Mouse (Mus musculus): ENCODE results near the gene Rnf123.
"Not testable (repeated sequence)": the region's sequence is repeated elsewhere in the genome, so short reads cannot be mapped to it uniquely, and the experiment has no call there.

Rnf123 gene

GRCm38 (mm10) chr9:108046582-108046981 is 36.6 kb downstream of the Rnf123 start:
- no peak for DNase-seq (ENCODE audit: inconsistent age in 2 of 2, low spot score in 1 of 2)

GRCm38 (mm10) chr9:108044751-108045492 is 38.2 kb downstream of the Rnf123 start:
- no peak for DNase-seq (ENCODE audit: inconsistent age in 2 of 2, low spot score in 1 of 2)

- DNase-seq (ENCODE audit: inconsistent age in 2 of 2, low spot score in 1 of 2): no peak
Measured at GRCm38 (mm10) chr9:108035331-108036156, 47.6 kb downstream of the Rnf123 start.

GRCm38 (mm10) chr9:108032126-108032525 is 51.0 kb downstream of the Rnf123 start:
- DNase-seq (ENCODE audit: inconsistent age in 2 of 2, low spot score in 1 of 2): no peak

- no peak for DNase-seq (ENCODE audit: inconsistent age in 2 of 2, low spot score in 1 of 2)
Measured at GRCm38 (mm10) chr9:108027867-108028266, 55.3 kb downstream of the Rnf123 start.

- DNase-seq (ENCODE audit: inconsistent age in 2 of 2, low spot score in 1 of 2): no peak
Measured at GRCm38 (mm10) chr9:108026584-108026983, 56.6 kb downstream of the Rnf123 start.

- no peak for DNase-seq (ENCODE audit: inconsistent age in 2 of 2, low spot score in 1 of 2)
Measured at GRCm38 (mm10) chr9:108023216-108023615, 59.9 kb downstream of the Rnf123 start.

- peak in 1 of 2 experiments; percentile 59 for DNase-seq (ENCODE audit: inconsistent age in 2 of 2, low spot score in 1 of 2)
Measured at GRCm38 (mm10) chr9:108020741-108021140, 62.4 kb downstream of the Rnf123 start.

GRCm38 (mm10) chr9:108017127-108017526 is 66.0 kb downstream of the Rnf123 start:
- DNase-seq (ENCODE audit: inconsistent age in 2 of 2, low spot score in 1 of 2): no peak

GRCm38 (mm10) chr9:108013577-108013976 is 69.6 kb downstream of the Rnf123 start:
- DNase-seq (ENCODE audit: inconsistent age in 2 of 2, low spot score in 1 of 2): not testable (repeated sequence)

GRCm38 (mm10) chr9:108010385-108010784 is 72.8 kb downstream of the Rnf123 start:
- no peak for DNase-seq (ENCODE audit: inconsistent age in 2 of 2, low spot score in 1 of 2)

- DNase-seq (ENCODE audit: inconsistent age in 2 of 2, low spot score in 1 of 2): no peak
Measured at GRCm38 (mm10) chr9:108008041-108008440, 75.1 kb downstream of the Rnf123 start.

- peak in 1 of 2 experiments; percentile 68 for DNase-seq (ENCODE audit: inconsistent age in 2 of 2, low spot score in 1 of 2)
Measured at GRCm38 (mm10) chr9:108003531-108003890, 79.6 kb downstream of the Rnf123 start.

- no peak for DNase-seq (ENCODE audit: inconsistent age in 2 of 2, low spot score in 1 of 2)
Measured at GRCm38 (mm10) chr9:108002778-108003530, 80.2 kb downstream of the Rnf123 start.

- peak; percentile 100 for DNase-seq (ENCODE audit: inconsistent age in 2 of 2, low spot score in 1 of 2)
Measured at GRCm38 (mm10) chr9:108001922-108002770, 81.0 kb downstream of the Rnf123 start, which contains the start of gene Ip6k1. TSS of gene Ip6k1 (plus strand) at chr9:108002501.
